Mouse (Mus musculus) embryonic facial prominence, embryonic 15.5 days (tissue): Measurements from ENCODE around the gene Prm3. TPM values are rescaled to one million over a fixed set of nuclear protein-coding genes. Genes with fewer than 3 reads are reported as not detected.

Experiments
- ATAC-seq: fragments of 200-750 bp; cut with Nextera tagmentation; 2 replicates; pipeline ENCODE4 v1.8.0; 2017; ENCODE audit warnings: low read depth, moderate TSS enrichment; ENCODE audit not compliant: insufficient number of reproducible peaks, low FRiP score, low TSS enrichment
- H3K27ac ChIP-seq: fragments of 300-500 bp; sonication (generic); replicated peaks from 2 replicates; pipeline ENCODE4 v1.5.1; 2015; ENCODE audit warnings: mild to moderate bottlenecking, inconsistent platforms
- H3K27me3 ChIP-seq: fragments of 300-500 bp; sonication (generic); 2 replicates; pipeline ENCODE4 v1.6.1; 2015; ENCODE audit warnings: inconsistent platforms
- H3K36me3 ChIP-seq: fragments of 300-500 bp; sonication (generic); 2 replicates; pipeline ENCODE4 v1.6.1; 2015; ENCODE audit warnings: mild to moderate bottlenecking, inconsistent platforms
- H3K4me1 ChIP-seq: fragments of 300-500 bp; sonication (generic); 2 replicates; pipeline ENCODE4 v1.6.1; 2015; ENCODE audit warnings: inconsistent platforms
- H3K4me2 ChIP-seq: fragments of 300-500 bp; sonication (generic); replicated peaks from 2 replicates; pipeline ENCODE4 v1.6.1; 2015; ENCODE audit warnings: mild to moderate bottlenecking, inconsistent platforms
- H3K4me3 ChIP-seq: fragments of 300-500 bp; sonication (generic); replicated peaks from 2 replicates; pipeline ENCODE4 v1.5.1; 2015; ENCODE audit warnings: mild to moderate bottlenecking, inconsistent platforms
- H3K9ac ChIP-seq: fragments of 300-500 bp; sonication (generic); 2 replicates; pipeline ENCODE4 v1.6.1; 2015; ENCODE audit warnings: inconsistent platforms
- H3K9me3 ChIP-seq: fragments of 300-500 bp; sonication (generic); replicated peaks from 2 replicates; pipeline ENCODE4 v1.6.1; 2016; ENCODE audit warnings: inconsistent platforms
- WGBS: fragments of 180-500 bp; shearing (Covaris S2); methylation state at CpG from one replicate; pipeline ENCODE4 v1.1.7; 2015; 5-methylcytosine and 5-hydroxymethylcytosine counted together
- polyA plus RNA-seq: library from polyadenylated mRNA; unstranded; fragments of >200 nt; fragmentation: Nextera tagmentation; extraction: Ambion mirVana; gene quantifications from 2 replicates; pipeline ENCODE4 v1.2.1, GENCODE M21; 2015

Gene Prm3
- polyA plus RNA-seq = not detected in 2 replicates

- Histone ChIP-seq H3K4me3 (no peak within 1 kb of the TSS), H3K9me3 (no peaks in the 10 kb centered on the region), H3K4me1 (peaks cover 19% of the 10 kb centered on the region), H3K9ac (no peak within 1 kb of the TSS), H3K27me3 (peaks cover 9% of the 10 kb centered on the region; the same call in 1 of the 2 replicates), H3K4me2 (no peak within 1 kb of the TSS), H3K27ac (no peak within 1 kb of the TSS), H3K36me3 (no peaks in the 10 kb centered on the region)
- 71% methylated on average over 9 of the region's 9 CpGs for WGBS
- ATAC-seq = no peak
Measured at GRCm38 (mm10) chr16:10790702-10791101, at the start of gene Prm3. TSS of gene Prm3 (minus strand) at chr16:10790914.

GRCm38 (mm10) chr16:10840018-10840417, 49.3 kb upstream of the Prm3 start:
- 79% methylated on average over 13 of the region's 14 CpGs for WGBS
- Histone ChIP-seq H3K27me3 (no peaks in the 10 kb centered on the region), H3K9ac (no peak overlapping the region), H3K4me1 (peaks cover 66% of the 10 kb centered on the region), H3K4me2 (no peak overlapping the region), H3K9me3 (no peaks in the 10 kb centered on the region), H3K36me3 (no peaks in the 10 kb centered on the region), H3K4me3 (no peak overlapping the region), H3K27ac (no peak overlapping the region)
- no peak for ATAC-seq

- peaks cover 55% of the 10 kb centered on the region for H3K4me1 ChIP-seq
- H3K4me3 ChIP-seq = no peak overlapping the region
- H3K9me3 ChIP-seq = no peaks in the 10 kb centered on the region
- ATAC-seq = peak; percentile 36; the same call in 1 of the 2 replicates
- 18% methylated on average over 10 of the region's 10 CpGs for WGBS
- H3K36me3 ChIP-seq = no peaks in the 10 kb centered on the region
- no peak overlapping the region for H3K9ac ChIP-seq
- H3K27ac ChIP-seq = peak overlapping the region; percentile 49
- H3K4me2 ChIP-seq = no peak overlapping the region
- no peaks in the 10 kb centered on the region for H3K27me3 ChIP-seq
Measured at GRCm38 (mm10) chr16:10838487-10839245, 48.0 kb upstream of the Prm3 start.

- Histone ChIP-seq H3K9me3 (no peaks in the 10 kb centered on the region), H3K36me3 (no peaks in the 10 kb centered on the region), H3K27ac (peak overlapping the region; percentile 49), H3K4me1 (peaks cover 49% of the 10 kb centered on the region), H3K4me2 (no peak overlapping the region), H3K27me3 (no peaks in the 10 kb centered on the region), H3K9ac (no peak overlapping the region), H3K4me3 (no peak overlapping the region)
- ATAC-seq = no peak
- 59% methylated on average over 1 of the region's 1 CpGs for WGBS
Measured at GRCm38 (mm10) chr16:10837903-10838302, 47.2 kb upstream of the Prm3 start.

- Histone ChIP-seq H3K36me3 (no peaks in the 10 kb centered on the region), H3K9me3 (no peaks in the 10 kb centered on the region), H3K27me3 (no peaks in the 10 kb centered on the region), H3K27ac (no peak overlapping the region), H3K4me1 (peaks cover 43% of the 10 kb centered on the region), H3K9ac (no peak overlapping the region), H3K4me3 (no peak overlapping the region), H3K4me2 (no peak overlapping the region)
- no peak for ATAC-seq
- WGBS = 85% methylated on average over 3 of the region's 3 CpGs
Measured at GRCm38 (mm10) chr16:10837250-10837649, 46.5 kb upstream of the Prm3 start.

GRCm38 (mm10) chr16:10836388-10836787, 45.7 kb upstream of the Prm3 start:
- no peak overlapping the region for H3K27ac ChIP-seq

GRCm38 (mm10) chr16:10834911-10835587, 44.3 kb upstream of the Prm3 start, which contains the start of gene Rmi2:
TSS of gene Rmi2 (plus strand) at chr16:10835059.
- Histone ChIP-seq H3K27me3 (no peaks in the 10 kb centered on the region), H3K4me1 (peaks cover 38% of the 10 kb centered on the region), H3K9me3 (no peaks in the 10 kb centered on the region), H3K4me3 (peak within 1 kb of the TSS; percentile 76), H3K4me2 (peak within 1 kb of the TSS; percentile 95), H3K36me3 (no peaks in the 10 kb centered on the region), H3K9ac (peak within 1 kb of the TSS; percentile 44), H3K27ac (peak within 1 kb of the TSS; percentile 88)
- ATAC-seq = peak; percentile 92
- WGBS = under 1% methylated on average over 39 of the region's 69 CpGs

More at GRCm38 (mm10) chr16:10836388-10836787, 45.7 kb upstream of the Prm3 start:
- Histone ChIP-seq H3K4me2 (no peak overlapping the region), H3K9me3 (no peaks in the 10 kb centered on the region), H3K4me3 (no peak overlapping the region), H3K36me3 (no peaks in the 10 kb centered on the region), H3K9ac (no peak overlapping the region), H3K27me3 (no peaks in the 10 kb centered on the region), H3K4me1 (peaks cover 41% of the 10 kb centered on the region)
- WGBS = 77% methylated on average over 3 of the region's 3 CpGs
- no peak for ATAC-seq

- ATAC-seq = no peak
- no peak overlapping the region for H3K9ac ChIP-seq
- no peaks in the 10 kb centered on the region for H3K36me3 ChIP-seq
- peak overlapping the region; percentile 95 for H3K4me2 ChIP-seq
- no peaks in the 10 kb centered on the region for H3K9me3 ChIP-seq
- peak overlapping the region; percentile 76 for H3K4me3 ChIP-seq
- no peaks in the 10 kb centered on the region for H3K27me3 ChIP-seq
- 0 out of 2 replicates have a peak overlapping the region, but pooled peaks have one; percentile 17 for H3K27ac ChIP-seq
- H3K4me1 ChIP-seq = peaks cover 36% of the 10 kb centered on the region
- WGBS = 3% methylated on average over 12 of the region's 12 CpGs
Measured at GRCm38 (mm10) chr16:10834542-10834910, 43.8 kb upstream of the Prm3 start.

- no peak for ATAC-seq
- Histone ChIP-seq H3K36me3 (no peaks in the 10 kb centered on the region), H3K4me2 (no peak overlapping the region), H3K4me3 (no peak overlapping the region), H3K9me3 (no peaks in the 10 kb centered on the region), H3K27me3 (no peaks in the 10 kb centered on the region), H3K9ac (no peak overlapping the region), H3K4me1 (0 out of 2 replicates have a peak, but pooled peaks cover 7% of the 10 kb centered on the region), H3K27ac (no peak overlapping the region)
- 57% methylated on average over 4 of the region's 4 CpGs for WGBS
Measured at GRCm38 (mm10) chr16:10828461-10828805, 37.7 kb upstream of the Prm3 start.

GRCm38 (mm10) chr16:10827766-10828460, 37.2 kb upstream of the Prm3 start:
- no peak for ATAC-seq
- H3K27ac ChIP-seq = no peak overlapping the region
- WGBS = 79% methylated on average over 7 of the region's 7 CpGs

GRCm38 (mm10) chr16:10827269-10827668, 36.6 kb upstream of the Prm3 start:
- 89% methylated on average over 9 of the region's 9 CpGs for WGBS
- no peaks in the 10 kb centered on the region for H3K27me3 ChIP-seq
- ATAC-seq = no peak
- H3K4me1 ChIP-seq = 0 out of 2 replicates have a peak, but pooled peaks cover 7% of the 10 kb centered on the region
- no peaks in the 10 kb centered on the region for H3K36me3 ChIP-seq
- no peak overlapping the region for H3K9ac ChIP-seq
- no peak overlapping the region for H3K4me3 ChIP-seq
- H3K4me2 ChIP-seq = no peak overlapping the region
- H3K27ac ChIP-seq = no peak overlapping the region
- no peaks in the 10 kb centered on the region for H3K9me3 ChIP-seq

More at GRCm38 (mm10) chr16:10827766-10828460, 37.2 kb upstream of the Prm3 start:
- H3K9me3 ChIP-seq = no peaks in the 10 kb centered on the region
- no peaks in the 10 kb centered on the region for H3K36me3 ChIP-seq
- H3K4me2 ChIP-seq = no peak overlapping the region
- H3K4me3 ChIP-seq = no peak overlapping the region
- no peaks in the 10 kb centered on the region for H3K27me3 ChIP-seq
- 0 out of 2 replicates have a peak, but pooled peaks cover 7% of the 10 kb centered on the region for H3K4me1 ChIP-seq
- H3K9ac ChIP-seq = no peak overlapping the region
